Mouse (Mus musculus) stomach, postnatal 0 days (tissue): Measurements from ENCODE around the gene Casp14. TPM values are rescaled to one million over a fixed set of nuclear protein-coding genes. Genes with fewer than 3 reads are reported as not detected.

Experiments used
- ATAC-seq: fragments of 200-750 bp; cut with Nextera tagmentation; 2 replicates; pipeline ENCODE4 v1.8.0; 2017; ENCODE audit not compliant: low FRiP score, low TSS enrichment
- DNase-seq: peaks from one replicate; pipeline ENCODE4 v3.0.0-alpha.2; 2016; ENCODE audit warnings: low spot score
- H3K27ac ChIP-seq: fragments of 300-500 bp; sonication (generic); replicated peaks from 2 replicates; pipeline ENCODE4 v1.5.1; 2014; ENCODE audit warnings: mild to moderate bottlenecking, control low read depth
- H3K27me3 ChIP-seq: fragments of 300-500 bp; sonication (generic); 2 replicates; pipeline ENCODE4 v1.6.1; 2014; ENCODE audit warnings: low read length; ENCODE audit not compliant: control insufficient read depth, insufficient read depth
- H3K36me3 ChIP-seq: fragments of 300-500 bp; sonication (generic); 2 replicates; pipeline ENCODE4 v1.6.1; 2014; ENCODE audit warnings: low read length, mixed read lengths; ENCODE audit not compliant: control insufficient read depth, insufficient read depth
- H3K4me1 ChIP-seq: fragments of 300-500 bp; sonication (generic); replicated peaks from 2 replicates; pipeline ENCODE4 v1.6.1; 2014; ENCODE audit warnings: antibody characterized with exemption; ENCODE audit not compliant: control insufficient read depth, insufficient read depth
- H3K4me2 ChIP-seq: fragments of 300-500 bp; sonication (generic); replicated peaks from 2 replicates; pipeline ENCODE4 v1.6.1; 2014; ENCODE audit warnings: low read depth, mild to moderate bottlenecking, control low read depth, moderate library complexity
- H3K4me3 ChIP-seq: fragments of 300-500 bp; sonication (generic); 2 replicates; pipeline ENCODE4 v1.5.1; 2014; ENCODE audit warnings: low read depth, low read length, control low read depth
- H3K9ac ChIP-seq: fragments of 300-500 bp; sonication (generic); 2 replicates; pipeline ENCODE4 v1.6.1; 2014; ENCODE audit warnings: mild to moderate bottlenecking, low read length, control low read depth, mixed read lengths
- H3K9me3 ChIP-seq: fragments of 300-500 bp; sonication (generic); 2 replicates; pipeline ENCODE4 v1.6.1; 2016; ENCODE audit warnings: low read length; ENCODE audit not compliant: control insufficient read depth
- CTCF ChIP-seq: IDR thresholded peaks from 2 replicates; pipeline ENCODE4 v1.5.1; 2016; ENCODE audit warnings: antibody characterized with exemption, low read depth, mild to moderate bottlenecking, moderate library complexity
- EP300 ChIP-seq: optimal IDR thresholded peaks from 2 replicates; pipeline ENCODE3; 2016; ENCODE audit warnings: antibody characterized with exemption
- WGBS: fragments of 180-500 bp; shearing (Covaris S2); extraction: QIAGEN DNeasy Blood & Tissue Kit; methylation state at CpG from one replicate; pipeline ENCODE4 v1.1.7; 2014; 5-methylcytosine and 5-hydroxymethylcytosine counted together
- polyA plus RNA-seq: library from polyadenylated mRNA; unstranded; fragments of >200 nt; fragmentation: Nextera tagmentation; extraction: Ambion mirVana; gene quantifications from 2 replicates; pipeline ENCODE4 v1.2.1, GENCODE M21; 2015

The Casp14 gene
- polyA plus RNA-seq, 1 experiment from 2014 or later: 29.5 TPM

DNA sequence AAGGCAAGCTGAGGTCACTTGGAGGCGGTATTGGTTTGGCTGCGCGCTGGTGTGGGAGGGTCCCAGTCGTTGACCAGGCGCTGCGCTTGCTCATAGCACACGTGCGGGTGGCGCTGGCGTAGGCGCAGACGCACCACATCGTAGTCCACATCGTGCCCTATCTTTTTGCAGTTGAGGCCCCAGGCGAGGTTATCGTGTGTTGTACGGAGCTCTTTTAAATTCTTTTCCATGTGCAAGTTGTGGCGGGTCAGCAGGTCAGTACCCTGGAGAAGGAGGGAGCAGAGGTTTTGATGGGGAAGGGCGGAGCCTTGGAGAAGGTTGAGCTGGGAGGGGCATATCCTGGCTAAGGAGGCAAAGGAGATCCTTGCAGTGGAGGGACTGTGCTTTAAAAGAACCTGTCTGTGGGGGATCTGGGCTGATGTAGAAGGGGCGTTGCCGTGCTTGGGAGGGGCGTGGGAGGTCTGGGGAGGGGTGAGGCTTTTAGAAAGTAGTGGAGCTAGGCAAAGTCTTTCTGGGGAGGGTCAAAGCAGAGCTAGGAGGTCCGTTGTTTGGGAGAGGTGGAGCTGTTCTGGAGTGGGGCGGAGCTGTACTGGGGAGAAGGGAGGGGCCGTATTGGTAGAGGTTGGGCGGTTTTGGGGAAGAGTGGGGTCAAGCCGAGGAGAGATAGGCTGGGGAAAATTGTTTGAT, 29.1 kb upstream of the Casp14 start:
- Histone ChIP-seq H3K4me3 (peak overlapping the region; percentile 33), H3K27ac (no peak overlapping the region), H3K36me3 (no peaks in the 10 kb centered on the region), H3K9ac (0 out of 2 replicates have a peak overlapping the region, but pooled peaks have one; percentile 14), H3K9me3 (no peaks in the 10 kb centered on the region), H3K4me2 (peak overlapping the region; percentile 52), H3K27me3 (no peaks in the 10 kb centered on the region), H3K4me1 (peaks cover 3% of the 10 kb centered on the region; the same call in 1 of the 2 replicates)
- DNase-seq (peak; percentile 17), ATAC-seq (peak; percentile 56; the same call in 1 of the 2 replicates)
- TF ChIP-seq EP300 (no peak), CTCF (no peak)
- under 1% methylated on average over 27 of the region's 27 CpGs for WGBS

- no peaks in the 10 kb centered on the region for H3K9me3 ChIP-seq
- no peak overlapping the region for H3K9ac ChIP-seq
- ATAC-seq (no peak), DNase-seq (no peak)
- TF ChIP-seq CTCF (peak; percentile 51), EP300 (no peak)
- H3K27me3 ChIP-seq: no peaks in the 10 kb centered on the region
- H3K4me3 ChIP-seq: no peak overlapping the region
- H3K27ac ChIP-seq: no peak overlapping the region
- H3K4me2 ChIP-seq: no peak overlapping the region
- no peaks in the 10 kb centered on the region for H3K4me1 ChIP-seq
- 59% methylated on average over 4 of the region's 4 CpGs for WGBS
- H3K36me3 ChIP-seq: no peaks in the 10 kb centered on the region
These were observed 27.5 kb upstream of the Casp14 start for GRCm38 (mm10) chr10:78745453-78746232.

DNA sequence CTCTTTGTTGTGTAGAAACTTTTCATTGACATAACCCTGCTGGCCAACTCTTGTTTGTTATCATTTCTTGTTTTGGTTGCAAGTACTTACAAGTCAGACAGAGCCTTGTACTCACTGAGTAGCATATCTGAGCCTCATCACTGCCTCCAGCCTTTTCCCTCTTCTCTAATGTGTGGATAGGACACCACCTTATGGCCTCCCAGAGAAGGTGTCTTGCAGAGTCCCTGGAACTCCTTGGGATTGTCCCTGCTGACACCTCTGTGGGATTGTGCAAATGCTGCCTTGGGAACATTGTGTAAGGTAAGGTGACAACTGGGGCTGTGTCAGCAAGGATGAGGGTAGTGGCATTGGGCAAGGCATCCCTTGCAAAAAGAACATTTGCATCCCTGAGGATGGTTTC, 25.6 kb upstream of the Casp14 start:
- Histone ChIP-seq H3K4me3 (no peak overlapping the region), H3K4me1 (no peaks in the 10 kb centered on the region), H3K36me3 (no peaks in the 10 kb centered on the region), H3K9me3 (no peaks in the 10 kb centered on the region), H3K4me2 (no peak overlapping the region), H3K27me3 (no peaks in the 10 kb centered on the region), H3K27ac (no peak overlapping the region), H3K9ac (no peak overlapping the region)
- DNase-seq (no peak), ATAC-seq (no peak)
- TF ChIP-seq CTCF (peak; percentile 68), EP300 (no peak)

- 64% methylated on average over 4 of the region's 4 CpGs for WGBS
- Histone ChIP-seq H3K27me3 (no peaks in the 10 kb centered on the region), H3K4me1 (no peaks in the 10 kb centered on the region), H3K9ac (no peak overlapping the region), H3K27ac (no peak overlapping the region), H3K4me2 (no peak overlapping the region), H3K36me3 (no peaks in the 10 kb centered on the region), H3K4me3 (no peak overlapping the region), H3K9me3 (no peaks in the 10 kb centered on the region)
- TF ChIP-seq EP300 (no peak), CTCF (no peak)
- ATAC-seq (no peak), DNase-seq (no peak)
These were observed 21.7 kb upstream of the Casp14 start for GRCm38 (mm10) chr10:78739821-78740220.

GRCm38 (mm10) chr10:78727876-78728275, 9.8 kb upstream of the Casp14 start:
- Histone ChIP-seq H3K4me1 (no peaks in the 10 kb centered on the region), H3K4me2 (no peak overlapping the region), H3K4me3 (no peak overlapping the region), H3K9ac (no peak overlapping the region), H3K9me3 (no peaks in the 10 kb centered on the region), H3K27ac (no peak overlapping the region), H3K27me3 (no peaks in the 10 kb centered on the region), H3K36me3 (no peaks in the 10 kb centered on the region)
- TF ChIP-seq EP300 (no peak), CTCF (no peak)
- 84% methylated on average over 5 of the region's 5 CpGs for WGBS
- no peak for DNase-seq
- no peak for ATAC-seq

DNA sequence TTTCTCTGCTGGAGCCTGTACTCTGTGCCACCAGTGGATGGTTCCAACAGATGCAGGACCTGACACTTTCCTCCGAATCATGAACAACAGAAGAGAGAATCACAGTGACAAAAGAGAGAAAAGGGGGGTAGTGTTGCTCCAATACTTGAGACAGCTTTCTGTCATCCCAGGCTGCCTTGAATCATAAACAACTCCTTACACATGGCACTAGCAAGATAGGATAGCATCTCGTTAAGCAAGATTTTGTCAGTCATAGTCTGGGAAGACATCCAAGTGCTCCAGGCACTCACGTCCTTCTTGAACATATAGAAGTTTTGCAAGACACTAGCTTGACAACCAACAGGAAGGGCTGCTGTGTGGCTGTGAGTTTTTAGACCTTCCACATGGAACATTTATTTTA, 8.9 kb upstream of the Casp14 start:
- Histone ChIP-seq H3K4me1 (no peaks in the 10 kb centered on the region), H3K4me3 (no peak overlapping the region), H3K4me2 (no peak overlapping the region), H3K9ac (no peak overlapping the region), H3K27ac (no peak overlapping the region), H3K36me3 (no peaks in the 10 kb centered on the region), H3K9me3 (no peaks in the 10 kb centered on the region), H3K27me3 (no peaks in the 10 kb centered on the region)
- TF ChIP-seq EP300 (no peak), CTCF (no peak)
- 32% methylated on average over 3 of the region's 3 CpGs for WGBS
- no peak for DNase-seq
- ATAC-seq: no peak
